Mouse (Mus musculus) ovary, adult 18-20 months (tissue): ENCODE measurements around the gene Egfem1.

ENCODE experiments used
- DNase-seq: peaks from one replicate; pipeline ENCODE4 v3.0.0; 2022; ENCODE audit warnings: low spot score, mixed read lengths

Gene Egfem1

DNA sequence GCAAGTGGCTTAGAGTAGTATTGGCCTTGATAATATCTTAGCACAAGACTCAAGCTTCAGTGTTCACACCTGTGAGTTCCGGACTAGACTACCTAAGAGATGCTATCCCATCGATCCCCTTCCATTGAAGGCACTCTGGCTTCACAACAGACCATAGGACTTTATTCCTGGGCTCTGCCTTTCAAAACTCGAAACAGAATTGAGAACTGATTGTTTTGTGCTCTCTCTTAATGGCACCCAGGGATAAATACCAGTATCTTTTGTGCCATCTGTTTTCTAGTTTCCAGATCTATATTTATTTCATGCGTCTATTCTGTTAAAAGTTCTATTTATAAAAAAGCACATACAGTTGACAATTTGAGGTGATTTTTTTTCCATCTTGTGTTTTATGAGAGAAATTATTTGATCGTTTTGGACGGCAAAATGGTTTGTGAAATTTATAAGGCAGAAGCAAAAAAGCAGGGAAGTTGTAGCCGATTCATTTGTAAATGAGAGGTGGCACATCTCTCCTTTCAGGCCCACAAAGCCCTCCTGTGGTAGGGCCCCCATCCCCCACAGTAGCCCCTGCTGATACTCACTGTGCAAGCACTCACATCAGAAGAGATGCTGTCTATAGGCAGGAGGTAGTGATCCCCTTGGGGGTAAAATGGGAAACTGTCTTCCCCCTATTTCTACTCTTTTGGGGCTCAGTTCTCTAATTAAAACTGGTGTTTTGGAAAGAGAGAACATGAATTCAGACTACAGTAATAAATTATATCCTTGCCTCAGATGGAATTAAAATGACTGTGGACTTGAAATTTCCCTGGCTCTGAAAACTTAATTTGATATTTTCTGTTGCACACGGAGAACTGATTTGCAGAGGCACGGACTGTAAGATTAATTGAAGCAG is 53.6 kb downstream of the Egfem1 start:
- no peak for DNase-seq

DNA sequence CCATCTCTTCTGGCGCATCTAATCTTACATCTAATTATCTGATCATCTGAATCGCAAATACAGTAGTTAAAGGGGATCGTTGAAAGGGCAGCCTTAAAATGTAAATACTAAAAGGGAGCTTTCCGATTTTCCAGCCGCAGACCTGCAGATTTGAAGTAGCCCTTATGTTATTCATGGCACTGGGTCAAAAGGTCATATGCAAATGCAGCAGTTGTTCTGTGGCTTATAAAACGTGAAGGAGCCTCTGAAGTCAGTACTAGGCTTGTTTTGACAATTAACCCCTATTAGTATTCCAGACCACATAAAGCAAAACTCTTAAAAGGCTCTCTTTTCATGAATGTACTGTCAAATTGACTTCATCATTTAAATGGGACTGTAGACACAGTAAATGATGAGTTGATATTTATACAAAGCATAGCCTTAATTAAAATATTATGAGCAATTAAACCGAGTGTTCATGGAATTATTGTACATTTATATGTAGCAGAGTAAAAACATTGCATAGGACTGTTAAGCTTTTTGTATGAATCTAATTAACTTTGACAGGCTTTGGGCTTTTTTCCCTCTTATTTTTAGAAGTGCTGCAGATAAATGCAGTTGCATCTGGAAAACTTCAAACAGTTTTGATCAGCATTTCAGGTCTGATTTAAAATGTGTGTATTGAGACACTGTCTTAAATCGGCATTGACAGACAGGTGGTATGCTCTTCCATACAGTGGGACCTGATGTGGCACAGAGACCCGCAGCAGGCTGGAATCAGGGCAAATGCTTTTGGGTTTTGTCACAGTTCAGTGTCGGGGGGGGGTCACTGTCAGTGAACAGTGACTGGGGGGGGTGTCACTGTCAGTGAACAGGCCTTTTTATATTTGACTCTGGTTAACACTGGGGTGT is 54.5 kb downstream of the Egfem1 start:
- no peak for DNase-seq

DNA sequence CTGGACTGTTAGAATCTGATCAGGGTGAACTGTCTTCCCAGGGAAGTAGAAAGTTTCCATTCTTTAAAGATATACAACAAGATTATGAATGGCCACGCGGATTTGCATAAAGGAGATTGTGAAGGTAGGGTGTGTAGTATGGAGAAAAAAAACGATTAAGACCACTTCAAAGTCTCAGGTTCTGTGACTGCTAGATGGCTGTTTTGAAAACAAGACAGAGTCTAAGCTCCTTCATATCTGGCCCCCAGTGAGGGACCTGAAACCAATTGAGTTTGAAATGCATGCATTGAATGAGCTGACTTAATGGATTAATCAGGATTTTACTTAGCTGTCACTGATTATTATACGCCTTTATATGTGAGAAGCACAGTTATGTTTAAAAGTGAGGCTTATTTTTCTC is 86.6 kb downstream of the Egfem1 start:
- no peak for DNase-seq

DNA sequence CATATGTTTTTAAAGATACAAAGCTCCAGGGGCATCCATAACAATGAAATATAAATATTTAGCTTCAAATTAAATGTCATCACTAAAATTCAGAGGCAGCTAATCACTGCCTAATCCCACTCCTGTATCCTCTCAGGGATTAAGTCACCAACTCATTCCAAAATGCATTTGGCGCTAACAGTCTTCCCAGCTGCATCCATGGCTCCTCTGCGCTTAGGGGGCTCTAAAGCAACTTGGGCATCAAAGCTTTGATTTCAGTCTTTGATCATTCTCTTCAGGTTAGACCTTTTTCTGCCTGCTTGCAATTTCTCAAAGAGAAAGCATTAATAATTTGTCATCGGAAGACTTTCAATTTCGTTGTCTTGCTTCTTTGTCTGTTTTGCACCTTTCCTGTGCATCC is 87.2 kb downstream of the Egfem1 start:
- DNase-seq = no peak

DNA sequence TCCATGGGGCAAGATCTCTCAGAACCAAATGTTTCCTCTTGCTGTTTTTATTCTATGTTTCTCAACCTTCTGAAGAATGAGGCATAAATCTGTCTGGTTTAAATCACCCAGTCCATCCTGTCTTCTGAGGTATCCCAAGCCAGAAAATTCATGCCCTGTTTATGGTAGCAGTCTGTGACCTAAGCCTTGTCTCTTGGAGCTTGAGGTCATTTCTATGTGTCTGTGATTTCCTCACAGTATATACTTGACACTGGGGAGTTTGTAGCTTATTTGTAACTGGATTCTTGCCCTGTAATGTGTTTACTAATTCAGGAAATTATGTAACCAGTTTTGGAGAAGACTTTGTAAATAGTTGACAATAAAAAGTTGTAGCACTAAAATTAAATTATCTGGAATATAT is 95.2 kb downstream of the Egfem1 start:
- no peak for DNase-seq

DNA sequence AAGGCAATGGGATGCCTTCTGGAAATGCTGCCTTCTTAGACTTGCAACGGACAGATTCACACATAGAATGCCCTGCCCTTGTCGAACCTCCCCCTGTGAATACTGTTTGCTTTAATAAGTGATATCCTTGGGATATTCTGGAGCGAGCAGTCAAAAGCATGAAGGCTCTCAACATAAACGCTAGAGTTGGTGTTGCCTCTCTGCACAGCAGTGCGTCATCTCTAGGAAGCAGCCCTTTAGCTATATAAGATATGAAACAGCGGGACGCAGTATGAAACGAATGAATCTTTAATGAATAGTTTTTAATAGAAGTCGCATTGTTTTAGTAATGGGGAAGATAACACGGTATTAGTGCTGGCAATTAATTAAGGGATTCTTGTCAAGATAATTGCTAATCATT is 101.2 kb downstream of the Egfem1 start:
- no peak for DNase-seq

DNA sequence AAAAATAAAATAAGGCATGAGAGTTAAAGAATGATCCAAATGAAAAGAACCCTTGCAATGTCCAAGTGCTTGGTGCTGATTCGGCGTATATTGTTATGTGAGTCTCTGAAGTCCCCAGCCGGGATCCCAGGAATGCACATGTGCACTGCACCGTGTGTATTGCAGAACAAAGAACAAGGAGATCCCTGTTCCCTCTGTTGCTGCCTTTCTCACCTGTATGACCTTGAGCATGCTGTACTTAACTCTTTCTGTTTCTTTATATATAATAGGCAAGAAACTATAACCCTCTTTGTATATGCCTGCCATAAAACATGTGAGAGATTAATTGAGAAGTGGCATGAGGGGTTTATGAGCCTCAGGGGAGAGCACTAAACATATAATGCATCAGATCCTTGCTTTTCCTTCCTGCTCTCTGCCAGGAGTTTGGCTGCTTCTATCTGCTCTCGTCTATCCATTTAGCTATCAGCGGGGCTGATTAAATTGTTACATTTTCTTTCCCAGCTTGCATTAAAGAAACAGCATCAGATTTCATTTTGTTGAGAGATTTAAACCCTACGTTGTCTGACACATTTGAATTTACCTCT is 101.9 kb downstream of the Egfem1 start:
- no peak for DNase-seq

DNA sequence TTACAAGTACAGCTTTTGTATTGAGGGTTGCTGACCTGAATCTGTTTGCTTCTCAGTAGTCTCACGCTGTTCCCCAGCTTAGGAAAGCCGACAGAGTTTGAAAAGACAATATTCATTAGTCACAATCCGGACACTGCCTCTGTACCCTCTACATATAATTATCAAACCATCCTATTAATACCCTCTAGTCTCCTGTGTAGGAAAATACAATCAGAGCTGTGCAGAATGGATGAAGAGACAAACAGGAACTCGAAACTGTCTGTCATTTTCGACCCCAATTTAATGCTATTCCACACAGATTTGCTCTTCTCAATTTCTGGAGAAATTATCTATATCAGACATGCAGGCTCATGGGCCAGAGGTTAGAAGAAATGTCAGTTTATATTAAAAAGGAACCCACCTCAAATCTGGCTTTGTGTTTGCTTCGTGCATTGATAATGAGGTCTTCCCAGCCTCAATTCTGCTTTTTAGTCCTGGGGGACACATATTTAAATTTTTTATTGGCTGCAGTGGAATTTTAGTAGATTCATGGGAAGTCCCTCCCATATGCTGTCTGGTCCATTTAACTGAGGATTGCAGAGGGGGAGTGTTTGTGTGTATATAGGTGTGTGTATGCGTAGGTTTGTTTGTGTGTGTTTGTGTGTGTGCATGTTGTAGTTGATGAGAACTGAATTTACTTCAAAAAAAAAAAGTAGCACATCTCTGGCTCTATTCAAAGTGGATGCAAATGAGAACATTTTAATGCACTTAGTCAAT is 102.8 kb downstream of the Egfem1 start:
- DNase-seq = no peak

DNA sequence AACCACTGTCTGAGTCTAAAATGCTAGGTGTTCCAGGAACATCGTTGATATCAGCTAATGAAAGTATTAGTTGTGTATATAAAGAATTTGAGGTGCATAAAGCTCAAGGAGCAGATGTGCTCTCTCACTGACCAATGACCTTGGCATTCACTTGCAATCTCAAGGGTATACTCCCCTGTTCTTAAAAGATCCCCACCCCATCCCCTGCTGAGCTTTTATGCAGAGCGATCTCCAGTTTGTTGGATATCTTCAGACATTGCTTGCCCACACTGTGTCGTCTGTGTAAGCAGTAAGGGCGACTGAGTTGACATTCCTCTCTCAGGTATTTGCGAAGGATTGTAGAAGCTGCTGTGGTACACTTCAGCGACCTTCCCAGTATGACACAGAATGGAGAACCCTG is 108.4 kb downstream of the Egfem1 start:
- DNase-seq = no peak

DNA sequence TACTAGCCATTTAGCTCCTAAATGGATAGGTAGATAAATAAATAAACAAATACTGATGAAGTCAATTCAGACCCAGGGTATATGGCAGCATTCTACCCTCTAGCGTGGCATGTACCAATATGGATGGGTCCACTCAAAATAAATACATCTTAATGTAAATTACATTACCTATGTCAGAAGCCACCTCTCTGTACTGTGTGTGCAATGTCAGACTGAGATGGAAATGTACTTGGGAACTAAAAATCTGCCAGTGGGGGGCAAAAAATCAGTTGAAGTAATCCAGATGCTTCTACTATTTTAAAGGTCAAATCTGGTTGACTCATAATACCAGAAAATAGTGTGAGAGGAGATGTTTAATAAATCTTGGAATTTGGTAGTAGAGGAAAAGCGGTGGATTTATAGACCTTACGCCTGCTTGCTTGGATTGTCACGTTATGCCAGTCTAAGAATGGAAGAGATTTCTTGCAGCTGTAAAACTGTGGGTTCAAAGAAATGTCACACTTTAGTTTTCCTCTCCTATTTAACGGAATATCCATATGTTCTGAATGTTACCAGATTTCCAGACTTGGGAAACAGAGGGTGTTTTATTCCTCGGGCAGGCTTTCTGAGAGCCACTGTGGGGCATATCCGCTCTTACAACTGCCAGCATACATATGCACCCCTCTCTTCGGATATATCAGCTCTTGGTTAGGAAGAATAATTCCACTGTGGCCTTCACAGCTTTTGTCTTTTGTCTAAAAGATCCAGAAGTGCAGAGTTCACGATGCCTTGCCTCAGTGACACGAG is 116.1 kb downstream of the Egfem1 start:
- DNase-seq = no peak

DNA sequence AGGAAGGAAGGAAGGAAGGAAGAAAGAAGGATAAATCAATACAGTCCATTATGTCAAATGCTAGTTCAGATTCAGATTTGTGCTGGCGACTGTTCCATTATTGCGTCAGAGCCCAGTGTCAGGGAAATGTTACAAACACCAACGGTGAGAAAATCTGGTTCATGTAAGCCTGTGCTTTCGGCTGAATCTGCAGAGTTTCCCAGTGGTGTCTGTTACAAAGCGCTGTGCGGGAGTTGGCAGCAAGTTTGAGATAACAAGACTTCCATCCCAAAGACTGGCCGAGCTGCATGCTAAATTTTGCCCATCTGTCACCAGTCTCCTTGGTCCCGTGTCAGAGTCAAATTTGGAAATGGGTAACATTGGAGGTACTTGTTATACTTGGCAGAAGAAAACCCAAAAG is 118.8 kb downstream of the Egfem1 start:
- DNase-seq = no peak

DNA sequence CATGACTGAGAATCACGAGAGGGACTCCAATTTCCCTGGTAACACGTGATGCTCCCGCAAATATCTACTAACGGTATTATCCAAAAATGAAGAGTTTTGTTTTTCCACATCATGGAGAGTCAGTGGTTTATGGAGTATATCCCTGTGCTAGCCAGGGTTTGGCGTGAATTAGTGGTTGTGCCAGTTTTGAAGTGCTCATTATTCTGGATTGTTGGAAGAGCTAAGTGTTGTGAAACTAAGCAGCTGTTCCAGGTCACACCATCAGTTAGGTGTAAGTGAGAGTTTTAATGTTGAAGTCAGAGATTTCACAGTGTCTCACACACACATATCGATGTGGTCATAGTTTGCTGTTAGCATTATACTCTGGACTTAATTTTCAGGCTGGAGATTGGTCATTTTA is 120.7 kb downstream of the Egfem1 start:
- no peak for DNase-seq

DNA sequence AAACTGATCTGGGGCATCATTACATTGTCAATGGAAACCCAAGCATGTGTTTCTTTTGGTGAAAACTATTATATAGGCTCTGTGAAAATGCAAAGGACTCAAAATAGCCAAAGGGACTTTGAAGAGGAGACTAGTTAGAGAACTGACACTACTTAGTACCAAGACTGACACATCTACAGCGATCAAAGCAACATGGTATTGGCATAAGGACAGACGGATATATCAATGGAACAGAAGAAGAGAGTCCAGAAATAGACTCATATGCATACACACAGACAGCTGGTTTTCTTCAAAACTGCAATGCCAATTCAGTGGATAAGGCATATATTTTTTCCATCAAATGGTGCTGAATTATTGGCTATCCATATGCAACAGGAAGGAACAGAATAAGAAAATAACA is 140.6 kb downstream of the Egfem1 start:
- DNase-seq = no peak

DNA sequence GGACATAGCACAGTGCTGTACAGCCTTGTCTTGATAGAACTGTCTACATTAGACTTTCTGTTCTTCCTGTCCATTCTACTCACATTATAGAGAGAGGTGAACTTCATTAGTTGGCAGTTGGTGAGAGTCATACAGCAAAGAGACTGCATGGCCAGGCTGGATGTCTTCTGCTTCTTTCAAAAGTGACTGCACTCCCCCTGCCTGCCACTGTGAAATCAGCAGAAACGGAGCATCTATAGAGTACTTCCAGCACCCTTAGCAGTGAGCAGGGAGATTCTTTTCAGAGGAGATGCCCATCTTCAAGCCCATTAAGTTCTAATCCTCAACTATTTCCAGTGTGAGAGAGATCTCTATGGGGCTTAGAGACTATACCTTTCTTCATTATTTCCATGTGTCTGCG is 147.9 kb downstream of the Egfem1 start:
- no peak for DNase-seq

DNA sequence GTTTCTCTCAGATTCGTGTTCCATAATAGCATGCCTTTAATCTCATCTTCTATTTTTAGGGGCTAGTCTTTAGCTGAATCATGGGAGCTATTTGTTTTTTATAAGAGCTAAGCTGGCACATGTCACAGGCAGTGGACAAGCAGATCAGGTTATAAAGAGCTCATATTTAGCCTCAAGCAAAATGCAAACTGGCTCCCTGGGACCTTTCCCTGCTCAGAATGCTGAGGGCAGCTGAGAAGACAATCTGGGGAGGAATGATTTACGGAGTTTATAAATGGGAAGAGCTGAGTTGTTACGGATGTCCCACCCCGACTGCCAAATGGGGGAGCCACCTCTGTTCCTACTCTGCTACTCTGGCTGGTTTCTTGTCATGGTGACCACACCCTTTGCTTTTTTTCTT is 153.7 kb downstream of the Egfem1 start:
- DNase-seq = no peak

DNA sequence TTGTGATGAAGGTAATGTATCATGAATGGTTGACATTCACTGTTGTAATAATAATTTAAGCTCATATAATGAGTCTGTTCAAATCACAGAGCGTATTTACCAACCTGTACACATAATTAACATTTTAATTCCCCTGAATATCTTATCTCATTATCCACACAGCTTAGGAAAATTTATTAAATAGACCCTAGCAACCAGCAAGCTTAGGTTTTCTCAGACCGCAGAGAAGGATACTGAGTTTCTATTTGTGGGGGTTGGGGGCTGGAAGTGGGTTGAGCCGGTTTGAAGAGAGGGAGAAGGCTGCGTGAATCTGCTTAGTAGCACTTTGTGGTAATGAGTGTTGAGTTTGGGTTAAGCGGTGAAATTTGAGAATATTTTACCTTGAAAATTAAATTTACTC is 154.7 kb downstream of the Egfem1 start:
- no peak for DNase-seq

DNA sequence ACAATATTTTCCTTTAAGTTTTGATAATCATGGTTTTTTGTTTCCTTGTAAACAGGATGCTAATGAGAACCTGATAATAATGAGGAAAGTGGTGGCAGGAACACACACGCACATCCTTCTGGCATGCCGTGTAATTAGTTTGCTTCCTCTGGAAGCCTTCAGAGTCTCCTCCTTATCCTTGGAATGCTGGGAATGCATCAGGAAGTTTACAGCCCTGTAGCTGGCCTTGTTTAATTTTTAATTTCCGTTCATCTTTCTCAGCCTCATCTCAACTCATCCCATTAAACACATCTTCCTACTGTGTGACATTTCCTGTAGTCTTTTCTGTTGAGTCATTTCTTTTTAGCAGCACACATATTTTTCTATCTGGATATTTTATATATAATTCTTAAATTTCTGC is 161.8 kb downstream of the Egfem1 start:
- no peak for DNase-seq

DNA sequence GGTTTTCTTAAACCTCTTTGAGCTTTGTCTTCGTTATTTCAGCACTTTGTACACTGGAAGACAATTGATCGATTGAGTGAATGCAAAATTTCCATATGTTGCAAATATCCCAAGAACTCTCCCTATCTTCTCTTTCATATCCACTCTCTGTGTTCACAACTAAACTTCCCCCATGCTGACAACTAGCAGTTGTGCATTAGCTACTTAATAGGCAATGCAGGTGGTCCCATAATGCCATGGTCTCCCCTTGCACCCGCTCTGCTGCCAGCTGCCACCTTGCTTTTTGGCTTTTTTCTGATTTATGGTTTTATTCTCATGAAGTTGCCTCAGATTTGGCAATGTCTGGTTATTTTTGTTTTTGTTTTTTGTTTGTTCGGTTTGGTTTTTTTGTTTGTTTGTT is 209.8 kb downstream of the Egfem1 start:
- DNase-seq = no peak

DNA sequence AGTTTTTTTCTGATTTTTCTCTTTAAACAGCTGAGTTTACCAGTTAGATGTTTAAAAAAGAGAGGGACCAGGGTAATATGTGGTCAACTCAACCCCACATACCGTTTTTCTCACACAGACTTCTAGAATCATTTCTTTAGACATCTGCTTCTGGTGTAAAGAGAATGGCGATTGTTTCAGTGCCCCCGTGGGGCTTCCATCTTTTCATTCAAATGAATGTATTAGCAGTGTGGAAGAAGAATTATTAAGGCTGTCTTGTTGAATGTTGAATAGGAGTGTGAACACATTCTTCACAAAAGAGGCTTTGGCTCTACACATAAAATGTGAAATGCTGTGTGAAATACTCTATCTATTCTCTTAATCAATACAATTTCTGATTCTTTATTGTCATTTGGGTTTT is 210.4 kb downstream of the Egfem1 start:
- no peak for DNase-seq

DNA sequence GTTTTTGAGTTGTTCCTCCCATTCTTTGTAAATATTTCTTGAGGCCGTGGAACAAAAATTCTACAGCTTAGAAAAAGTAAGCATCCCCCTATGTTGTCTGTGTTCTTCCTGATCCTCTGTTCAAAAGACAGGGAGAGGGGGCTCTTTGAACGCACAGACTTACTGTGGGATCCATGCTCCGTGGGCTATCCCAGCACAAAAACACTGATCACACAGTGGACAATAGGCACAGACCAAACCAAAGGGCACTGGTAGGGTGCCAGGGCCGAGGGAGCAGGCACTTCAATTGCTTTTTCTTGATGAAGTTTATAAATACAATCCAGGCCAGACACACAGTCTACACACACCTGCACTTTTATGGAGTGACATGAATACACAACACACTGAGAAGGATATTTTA is 211.4 kb downstream of the Egfem1 start:
- no peak for DNase-seq

DNA sequence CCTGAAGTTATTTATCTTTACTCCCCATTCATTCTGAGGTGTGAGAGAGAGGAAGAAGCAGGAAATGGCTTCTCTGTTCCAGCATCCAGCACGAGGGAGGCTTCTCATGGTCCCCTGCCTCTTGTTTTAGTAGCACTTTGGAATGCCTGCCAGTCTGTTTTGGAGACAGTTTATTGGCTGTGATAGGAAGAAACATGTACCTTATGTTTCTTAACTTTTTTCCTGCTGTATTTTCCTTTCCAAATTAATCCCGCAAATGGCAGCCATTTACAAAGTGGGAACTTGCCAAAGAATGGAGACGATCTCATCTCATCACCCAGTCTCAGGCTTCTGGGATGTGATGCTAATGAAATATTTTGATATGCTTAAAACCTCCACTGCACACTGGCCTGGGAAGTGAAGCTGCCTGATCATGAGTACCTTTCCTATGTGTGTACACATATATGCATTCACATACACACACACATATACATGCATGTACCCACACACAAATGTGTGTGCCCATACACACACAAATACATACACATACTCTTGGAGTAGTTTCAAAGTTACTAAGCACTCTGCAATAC is 260.5 kb downstream of the Egfem1 start:
- DNase-seq = no peak
